Mouse (Mus musculus): Measurements from ENCODE around the gene Emid1.

DNA sequence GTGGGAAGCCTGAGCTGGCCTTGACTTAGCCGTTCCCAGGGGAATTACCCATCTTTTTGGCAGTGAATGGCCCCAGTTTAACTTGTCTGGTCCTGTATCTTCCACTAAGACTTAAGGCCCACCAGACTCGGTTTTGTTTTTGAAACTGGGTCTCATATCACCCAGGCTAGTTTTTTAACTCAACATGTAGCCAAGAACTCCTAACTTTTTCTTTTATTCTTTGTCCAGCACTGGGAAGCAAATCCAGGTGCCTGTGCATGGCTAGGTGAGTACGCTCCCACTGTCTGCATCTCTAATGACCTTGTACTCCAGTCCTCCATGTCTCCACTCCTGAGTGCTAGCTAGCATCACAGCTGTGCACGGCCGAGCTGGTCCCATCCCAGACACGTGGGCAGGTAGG, 50.4 kb downstream of the Emid1 start:
- no peak for TF ChIP-seq POLR2A (IDR thresholded peaks at IDR 0.05; ENCODE audit: low read depth, low read length)
- TF ChIP-seq CTCF (IDR thresholded peaks at IDR 0.05; ENCODE audit: extremely low read depth, insufficient read depth, insufficient read length, insufficient replicate concordance): no peak

Measured in spleen, adult 2 months (tissue).